Mouse (Mus musculus) stomach, postnatal 0 days (tissue): Measurements from ENCODE around the gene Tmem44.

Source experiments
- CTCF ChIP-seq: IDR thresholded peaks from 2 replicates; pipeline ENCODE4 v1.5.1; 2016; ENCODE audit warnings: antibody characterized with exemption, low read depth, mild to moderate bottlenecking, moderate library complexity
- EP300 ChIP-seq: optimal IDR thresholded peaks from 2 replicates; pipeline ENCODE3; 2016; ENCODE audit warnings: antibody characterized with exemption

- TF ChIP-seq CTCF (no peak), EP300 (no peak)
Measured at GRCm38 (mm10) chr16:30508738-30509137, 41.9 kb downstream of the Tmem44 start.
